ENCODE assay signal across 9 mouse cellular contexts in the genomic region with DNA sequence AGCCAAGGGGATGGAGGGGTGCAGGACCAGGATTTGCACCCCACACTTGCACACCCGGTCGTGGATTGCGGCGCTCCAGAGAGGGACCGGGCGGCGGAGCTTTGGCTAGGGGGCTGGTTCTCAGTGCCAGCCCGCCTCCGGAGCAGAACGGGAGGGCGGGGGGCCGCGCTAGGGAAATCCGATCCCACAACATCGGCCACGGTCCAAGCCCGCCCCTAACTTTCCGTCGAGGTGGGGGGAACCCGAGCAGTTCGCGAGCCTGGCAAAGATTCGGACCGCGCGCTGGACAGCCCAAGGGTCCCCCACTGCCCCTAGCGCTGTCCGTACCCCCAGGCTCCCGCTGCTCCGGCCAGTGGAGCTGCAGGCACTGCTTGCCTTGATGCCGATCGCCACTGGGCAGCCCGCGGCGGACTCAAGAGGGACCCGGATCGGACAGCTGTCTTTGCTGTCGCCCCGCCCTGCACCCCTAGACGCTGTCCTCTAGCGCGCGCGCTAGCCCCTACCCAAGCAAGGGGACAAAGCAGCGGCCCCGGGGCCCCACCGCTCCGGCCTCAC. TPM values are rescaled to one million over a fixed set of nuclear protein-coding genes. Genes with fewer than 3 reads are reported as not detected.
A peak's percentile ranks its signal among the peaks of the same experiment; 100 is the strongest.
DNase-seq lines count a peak whose midpoint lies in the region; ATAC-seq and TF ChIP-seq lines count a peak whose summit lies in the region.
"Had no signal": no experiment of that assay in that cellular context is flagged by ENCODE, and none has a peak within 500 bp of the region (broad histone marks: within the 10 kb centered on the region; RNA-seq: fewer than 3 reads in every experiment).

No protein-coding gene starts in this region.

- no peaks in the 10 kb centered on the region for H3K9me3 ChIP-seq in embryonic facial prominence, embryonic 14.5 days (ENCODE audit: control insufficient read depth, low read length)
- no peaks in the 10 kb centered on the region for H3K9me3 ChIP-seq in heart, embryonic 12.5 days (replicated peaks)
- H3K9me3 ChIP-seq in kidney, embryonic 14.5 days (ENCODE audit: control insufficient read depth, low read length) = no peaks in the 10 kb centered on the region
- H3K9me3 ChIP-seq in liver, embryonic 13.5 days (replicated peaks) = no peaks in the 10 kb centered on the region
- H3K9me3 ChIP-seq in stomach, postnatal 0 days (ENCODE audit: control insufficient read depth, low read length) = no peaks in the 10 kb centered on the region

- no peak for TF ChIP-seq POLR2A in myocyte (IDR thresholded peaks at IDR 0.05; ENCODE audit: insufficient read length, low read depth)

- peak; percentile 85 for ATAC-seq in embryonic facial prominence, embryonic 14.5 days (ENCODE audit: low read depth)
- peak; percentile 82 for ATAC-seq in heart, embryonic 12.5 days (ENCODE audit: insufficient number of reproducible peaks, low FRiP score)
- peak; percentile 77 for ATAC-seq in kidney, embryonic 14.5 days (ENCODE audit: low FRiP score, low TSS enrichment)
- peak; percentile 59 for ATAC-seq in liver, embryonic 13.5 days (ENCODE audit: low read depth)
- ATAC-seq in stomach, postnatal 0 days (ENCODE audit: low FRiP score, low TSS enrichment) = peak; percentile 66

- H3K4me3 ChIP-seq in embryonic facial prominence, embryonic 14.5 days (ENCODE audit: low read depth, low read length) = peak overlapping the region; percentile 96
- peak overlapping the region; percentile 73 for H3K4me3 ChIP-seq in heart, embryonic 12.5 days
- peak overlapping the region; percentile 55 for H3K4me3 ChIP-seq in kidney, embryonic 14.5 days (ENCODE audit: low read length)
- H3K4me3 ChIP-seq in liver, embryonic 13.5 days (replicated peaks) = peak overlapping the region; percentile 64
- H3K4me3 ChIP-seq in myocyte = peak overlapping the region; percentile 99
- H3K4me3 ChIP-seq in stomach, postnatal 0 days (ENCODE audit: low read depth, low read length) = peak overlapping the region; percentile 87

- peaks cover 24% of the 10 kb centered on the region for H3K4me1 ChIP-seq in embryonic facial prominence, embryonic 14.5 days (ENCODE audit: control insufficient read depth, insufficient read depth, low read length)
- H3K4me1 ChIP-seq in heart, embryonic 12.5 days (replicated peaks) = peaks cover 60% of the 10 kb centered on the region
- peaks cover 38% of the 10 kb centered on the region for H3K4me1 ChIP-seq in kidney, embryonic 14.5 days (ENCODE audit: control insufficient read depth, insufficient read depth, low read length)
- peaks cover 45% of the 10 kb centered on the region for H3K4me1 ChIP-seq in liver, embryonic 13.5 days (replicated peaks)
- H3K4me1 ChIP-seq in stomach, postnatal 0 days (replicated peaks; ENCODE audit: control insufficient read depth, insufficient read depth) = peaks cover 8% of the 10 kb centered on the region

- peak overlapping the region; percentile 90 for H3K4me2 ChIP-seq in embryonic facial prominence, embryonic 14.5 days (ENCODE audit: low read depth, low read length)
- peak overlapping the region; percentile 93 for H3K4me2 ChIP-seq in heart, embryonic 12.5 days
- peak overlapping the region; percentile 56 for H3K4me2 ChIP-seq in kidney, embryonic 14.5 days (replicated peaks; ENCODE audit: low read depth, low read length)
- peak overlapping the region; percentile 67 for H3K4me2 ChIP-seq in liver, embryonic 13.5 days
- peak overlapping the region; percentile 51 for H3K4me2 ChIP-seq in myocyte (ENCODE audit: low read depth)
- H3K4me2 ChIP-seq in stomach, postnatal 0 days (replicated peaks; ENCODE audit: low read depth) = peak overlapping the region; percentile 83

- peaks cover 24% of the 10 kb centered on the region for H3K36me3 ChIP-seq in embryonic facial prominence, embryonic 14.5 days (ENCODE audit: control insufficient read depth, insufficient read depth, low read length)
- H3K36me3 ChIP-seq in heart, embryonic 12.5 days = peaks cover 28% of the 10 kb centered on the region
- peaks cover 28% of the 10 kb centered on the region for H3K36me3 ChIP-seq in kidney, embryonic 14.5 days (ENCODE audit: control insufficient read depth, insufficient read depth, low read length)
- peaks cover 10% of the 10 kb centered on the region; the same call in 1 of the 2 replicates for H3K36me3 ChIP-seq in liver, embryonic 13.5 days
- peaks cover 22% of the 10 kb centered on the region for H3K36me3 ChIP-seq in myocyte (ENCODE audit: control insufficient read depth, insufficient read depth)
- peaks cover 17% of the 10 kb centered on the region for H3K36me3 ChIP-seq in stomach, postnatal 0 days (ENCODE audit: control insufficient read depth, insufficient read depth, low read length)

- TF ChIP-seq EP300 in stomach, postnatal 0 days (optimal IDR thresholded peaks at IDR 0.05) = no peak

- under 1% methylated on average over 18 of the region's 48 CpGs for WGBS in embryonic facial prominence, embryonic 14.5 days
- WGBS in heart, embryonic 12.5 days = under 1% methylated on average over 48 of the region's 48 CpGs
- under 1% methylated on average over 37 of the region's 48 CpGs for WGBS in kidney, embryonic 14.5 days
- under 1% methylated on average over 48 of the region's 48 CpGs for WGBS in liver, embryonic 13.5 days (ENCODE audit: insufficient replicate concordance)
- 0% methylated on average over 46 of the region's 48 CpGs for WGBS in stomach, postnatal 0 days

- peak; percentile 56 to 69 for DNase-seq in layer of hippocampus, adult 18-20 months (ENCODE audit: low spot score in 2 of 2)
- no peak for DNase-seq in layer of hippocampus, adult 9-10 months (ENCODE audit: low spot score)
- peak; percentile 95 for DNase-seq in embryonic facial prominence, embryonic 14.5 days (ENCODE audit: low spot score)
- DNase-seq in liver, embryonic 13.5 days = peak; percentile 29
- peak; percentile 85 for DNase-seq in stomach, postnatal 0 days (ENCODE audit: low spot score)

- H3ac ChIP-seq in myocyte (ENCODE audit: control insufficient read depth, insufficient read length) = peak overlapping the region; percentile 66

- H3K27ac ChIP-seq in embryonic facial prominence, embryonic 14.5 days (replicated peaks; ENCODE audit: low read depth, low read length) = peak overlapping the region; percentile 100
- H3K27ac ChIP-seq in heart, embryonic 12.5 days (ENCODE audit: poor library complexity, severe bottlenecking) = peak overlapping the region; percentile 97
- H3K27ac ChIP-seq in kidney, embryonic 14.5 days (ENCODE audit: low read depth, low read length) = peak overlapping the region; percentile 100
- H3K27ac ChIP-seq in liver, embryonic 13.5 days = peak overlapping the region; percentile 82
- H3K27ac ChIP-seq in stomach, postnatal 0 days (replicated peaks) = peak overlapping the region; percentile 99

- TF ChIP-seq CTCF in stomach, postnatal 0 days (IDR thresholded peaks at IDR 0.05; ENCODE audit: low read depth) = no peak

- H3K27me3 ChIP-seq in embryonic facial prominence, embryonic 14.5 days (replicated peaks; ENCODE audit: control insufficient read depth, insufficient read depth, low read length) = no peaks in the 10 kb centered on the region
- no peaks in the 10 kb centered on the region for H3K27me3 ChIP-seq in heart, embryonic 12.5 days (replicated peaks)
- H3K27me3 ChIP-seq in kidney, embryonic 14.5 days (ENCODE audit: control insufficient read depth, insufficient read depth, low read length) = no peaks in the 10 kb centered on the region
- peaks cover 90% of the 10 kb centered on the region for H3K27me3 ChIP-seq in liver, embryonic 13.5 days
- H3K27me3 ChIP-seq in myocyte (ENCODE audit: control insufficient read depth, insufficient read depth, insufficient read length) = no peaks in the 10 kb centered on the region
- no peaks in the 10 kb centered on the region for H3K27me3 ChIP-seq in stomach, postnatal 0 days (ENCODE audit: control insufficient read depth, insufficient read depth, low read length)

- H3K9ac ChIP-seq in embryonic facial prominence, embryonic 14.5 days (ENCODE audit: low read depth, low read length) = peak overlapping the region; percentile 97
- H3K9ac ChIP-seq in heart, embryonic 12.5 days = peak overlapping the region; percentile 94
- H3K9ac ChIP-seq in kidney, embryonic 14.5 days (ENCODE audit: low read depth, low read length) = peak overlapping the region; percentile 97
- H3K9ac ChIP-seq in liver, embryonic 13.5 days = peak overlapping the region; percentile 69
- peak overlapping the region; percentile 97 for H3K9ac ChIP-seq in stomach, postnatal 0 days (ENCODE audit: low read length)

- peaks cover 41% of the 10 kb centered on the region for H3K79me2 ChIP-seq in myocyte (ENCODE audit: control insufficient read depth, insufficient read depth)

RNA-seq across cellular contexts. Expression of a gene that starts 0.6 kb away (rescaled TPM):
- 10 to 100 TPM in 1 of 2 experiments, 1 to 10 TPM in 1; 9.7 to 10.6 TPM for total RNA-seq in layer of hippocampus, adult 18-20 months (2021)
- 2.3 and 3.8 TPM in 2 replicates for polyA plus RNA-seq in embryonic facial prominence, embryonic 14.5 days (2014; fragmentation: Nextera tagmentation; extraction: Ambion mirVana)
- polyA plus RNA-seq in heart, embryonic 12.5 days (2016; fragmentation: Nextera tagmentation; extraction: Ambion mirVana) = 11.9 and 13.3 TPM in 2 replicates
- 4.8 and 6.0 TPM in 2 replicates for polyA plus RNA-seq in kidney, embryonic 14.5 days (2014; fragmentation: Nextera tagmentation; extraction: Ambion mirVana)
- polyA plus RNA-seq in liver, embryonic 13.5 days (2015; fragmentation: Nextera tagmentation; extraction: Ambion mirVana) = 1.8 and 1.9 TPM in 2 replicates
- polyA plus RNA-seq in myocyte (2012; fragmentation: generic; extraction: Trizol) = 30.7 TPM
- 5.0 and 5.1 TPM in 2 replicates for polyA plus RNA-seq in stomach, postnatal 0 days (2015; fragmentation: Nextera tagmentation; extraction: Ambion mirVana)

RNA-seq across cellular contexts. Expression of a gene that starts 10.3 kb away (rescaled TPM):
- total RNA-seq in layer of hippocampus, adult 18-20 months (2021) = 10 to 100 TPM; 11.1 TPM
- polyA plus RNA-seq in embryonic facial prominence, embryonic 14.5 days (2014; fragmentation: Nextera tagmentation; extraction: Ambion mirVana) = 19.5 and 20.0 TPM in 2 replicates
- polyA plus RNA-seq in heart, embryonic 12.5 days (2016; fragmentation: Nextera tagmentation; extraction: Ambion mirVana) = 23.1 and 24.4 TPM in 2 replicates
- polyA plus RNA-seq in kidney, embryonic 14.5 days (2014; fragmentation: Nextera tagmentation; extraction: Ambion mirVana) = 22.4 and 22.7 TPM in 2 replicates
- 7.2 and 7.4 TPM in 2 replicates for polyA plus RNA-seq in liver, embryonic 13.5 days (2015; fragmentation: Nextera tagmentation; extraction: Ambion mirVana)
- polyA plus RNA-seq in myocyte (2012; fragmentation: generic; extraction: Trizol) = 17.9 TPM
- polyA plus RNA-seq in stomach, postnatal 0 days (2015; fragmentation: Nextera tagmentation; extraction: Ambion mirVana) = 19.5 and 20.1 TPM in 2 replicates

RNA-seq across cellular contexts. Expression of a gene that starts 18.3 kb away (rescaled TPM):
- not detected for total RNA-seq in layer of hippocampus, adult 18-20 months (2021)
- not detected in 2 replicates for polyA plus RNA-seq in embryonic facial prominence, embryonic 14.5 days (2014; fragmentation: Nextera tagmentation; extraction: Ambion mirVana)
- polyA plus RNA-seq in heart, embryonic 12.5 days (2016; fragmentation: Nextera tagmentation; extraction: Ambion mirVana) = 0.40 TPM in 1 of 2 replicates, not detected in the other
- polyA plus RNA-seq in kidney, embryonic 14.5 days (2014; fragmentation: Nextera tagmentation; extraction: Ambion mirVana) = 0.26 TPM in 1 of 2 replicates, not detected in the other
- 0.14 TPM in 1 of 2 replicates, not detected in the other for polyA plus RNA-seq in liver, embryonic 13.5 days (2015; fragmentation: Nextera tagmentation; extraction: Ambion mirVana)
- polyA plus RNA-seq in myocyte (2012; fragmentation: generic; extraction: Trizol) = 0.13 TPM
- 0.28 and 0.33 TPM in 2 replicates for polyA plus RNA-seq in stomach, postnatal 0 days (2015; fragmentation: Nextera tagmentation; extraction: Ambion mirVana)
- total RNA-seq: left cerebral cortex, postnatal 14 days had no signal

RNA-seq across cellular contexts. Expression of a gene that starts 20.9 kb away (rescaled TPM):
- 1 to 10 TPM; 5.1 to 6.8 TPM for total RNA-seq in layer of hippocampus, adult 18-20 months (2021)
- polyA plus RNA-seq in embryonic facial prominence, embryonic 14.5 days (2014; fragmentation: Nextera tagmentation; extraction: Ambion mirVana) = 12.3 and 13.2 TPM in 2 replicates
- polyA plus RNA-seq in heart, embryonic 12.5 days (2016; fragmentation: Nextera tagmentation; extraction: Ambion mirVana) = 14.9 and 16.8 TPM in 2 replicates
- polyA plus RNA-seq in kidney, embryonic 14.5 days (2014; fragmentation: Nextera tagmentation; extraction: Ambion mirVana) = 10.5 and 14.6 TPM in 2 replicates
- polyA plus RNA-seq in liver, embryonic 13.5 days (2015; fragmentation: Nextera tagmentation; extraction: Ambion mirVana) = 2.4 and 2.5 TPM in 2 replicates
- 78.6 TPM for polyA plus RNA-seq in myocyte (2012; fragmentation: generic; extraction: Trizol)
- polyA plus RNA-seq in stomach, postnatal 0 days (2015; fragmentation: Nextera tagmentation; extraction: Ambion mirVana) = 6.1 and 8.5 TPM in 2 replicates

RNA-seq across cellular contexts. Expression of a gene that starts 45.9 kb away (rescaled TPM):
- 10 to 100 TPM; 40.8 to 41.3 TPM for total RNA-seq in layer of hippocampus, adult 18-20 months (2021)
- polyA plus RNA-seq in embryonic facial prominence, embryonic 14.5 days (2014; fragmentation: Nextera tagmentation; extraction: Ambion mirVana) = 4.8 and 5.1 TPM in 2 replicates
- polyA plus RNA-seq in heart, embryonic 12.5 days (2016; fragmentation: Nextera tagmentation; extraction: Ambion mirVana) = 2.2 and 3.4 TPM in 2 replicates
- 5.7 and 7.5 TPM in 2 replicates for polyA plus RNA-seq in kidney, embryonic 14.5 days (2014; fragmentation: Nextera tagmentation; extraction: Ambion mirVana)
- polyA plus RNA-seq in liver, embryonic 13.5 days (2015; fragmentation: Nextera tagmentation; extraction: Ambion mirVana) = 0.97 and 0.98 TPM in 2 replicates
- polyA plus RNA-seq in myocyte (2012; fragmentation: generic; extraction: Trizol) = 10.2 TPM
- polyA plus RNA-seq in stomach, postnatal 0 days (2015; fragmentation: Nextera tagmentation; extraction: Ambion mirVana) = 1.6 and 2.0 TPM in 2 replicates
